Mouse (Mus musculus): Measurements from ENCODE around the gene Dtnb.

DNA sequence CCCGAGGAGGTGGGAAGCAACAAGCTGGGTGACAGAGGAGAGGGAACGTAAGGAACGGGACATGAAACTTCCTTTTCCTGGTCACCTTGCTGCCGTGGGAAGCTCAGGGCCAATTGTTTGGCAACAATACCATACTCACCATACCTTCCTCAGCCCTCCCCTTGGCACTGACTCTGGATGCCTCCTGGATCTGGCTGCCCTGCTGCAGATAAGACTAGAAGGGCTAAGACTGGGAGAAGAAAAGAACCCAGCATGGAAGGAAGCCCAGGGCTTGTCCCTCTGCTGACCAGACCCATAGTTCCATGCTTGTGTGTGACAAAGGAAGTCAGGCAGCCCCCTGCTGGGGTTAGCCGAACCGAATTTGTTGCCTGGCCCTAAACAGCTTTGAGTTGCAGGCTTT lies 243.2 kb downstream of the Dtnb start:
- no peak for TF ChIP-seq GATA1 (IDR thresholded peaks at IDR 0.05; ENCODE audit: borderline replicate concordance, low read length)
- TF ChIP-seq FLI1 (IDR thresholded peaks at IDR 0.05; ENCODE audit: low read length), result no peak

Measured in megakaryocyte, embryonic 14.5 days (primary cell).